Mouse (Mus musculus) WW6 (cell line): ENCODE data around the gene Grin3a.

Experiments used
- DNase-seq: peaks from one replicate; pipeline ENCODE4 v3.0.0-alpha.2; 2013; ENCODE audit warnings: low read depth, low spot score

Grin3a gene

GRCm38 (mm10) chr4:49845612-49845985, at the start of gene Grin3a:
Grin3a (minus strand) TSS chr4:49845744.
- no peak for DNase-seq

GRCm38 (mm10) chr4:49891835-49892301, 46.3 kb upstream of the Grin3a start:
- peak; percentile 24 for DNase-seq

- no peak for DNase-seq
Measured at GRCm38 (mm10) chr4:49877084-49877483, 31.5 kb upstream of the Grin3a start.

- DNase-seq = no peak
Measured at GRCm38 (mm10) chr4:49860611-49861010, 15.1 kb upstream of the Grin3a start.

- DNase-seq = no peak
Measured at GRCm38 (mm10) chr4:49844828-49845611, 524 bp downstream of the Grin3a start.

- DNase-seq = no peak
Measured at GRCm38 (mm10) chr4:49844274-49844827, 1.2 kb downstream of the Grin3a start.

GRCm38 (mm10) chr4:49843787-49844186, 1.8 kb downstream of the Grin3a start:
- DNase-seq = no peak

GRCm38 (mm10) chr4:49832035-49832434, 13.5 kb downstream of the Grin3a start:
- no peak for DNase-seq

- DNase-seq = no peak
Measured at GRCm38 (mm10) chr4:49813852-49814251, 31.7 kb downstream of the Grin3a start.

- DNase-seq = no peak
Measured at GRCm38 (mm10) chr4:49806791-49807190, 38.8 kb downstream of the Grin3a start.

- no peak for DNase-seq
Measured at GRCm38 (mm10) chr4:49799338-49799737, 46.2 kb downstream of the Grin3a start.

GRCm38 (mm10) chr4:49788971-49789370, 56.6 kb downstream of the Grin3a start:
- no peak for DNase-seq

- DNase-seq = no peak
Measured at GRCm38 (mm10) chr4:49742847-49743246, 102.7 kb downstream of the Grin3a start.

GRCm38 (mm10) chr4:49741942-49742341, 103.6 kb downstream of the Grin3a start:
- no peak for DNase-seq

- no peak for DNase-seq
Measured at GRCm38 (mm10) chr4:49740796-49741766, 104.5 kb downstream of the Grin3a start.

GRCm38 (mm10) chr4:49739561-49739960, 106.0 kb downstream of the Grin3a start:
- no peak for DNase-seq

- no peak for DNase-seq
Measured at GRCm38 (mm10) chr4:49729326-49729725, 116.2 kb downstream of the Grin3a start.

GRCm38 (mm10) chr4:49723908-49724307, 121.6 kb downstream of the Grin3a start:
- no peak for DNase-seq

GRCm38 (mm10) chr4:49691405-49692194, 153.9 kb downstream of the Grin3a start:
- no peak for DNase-seq

GRCm38 (mm10) chr4:49688594-49689288, 156.8 kb downstream of the Grin3a start:
- DNase-seq = peak; percentile 14

- no peak for DNase-seq
Measured at GRCm38 (mm10) chr4:49681812-49682211, 163.7 kb downstream of the Grin3a start, which contains the start of gene Ppp3r2. Ppp3r2 (minus strand) TSS chr4:49682024.
